Mouse (Mus musculus) forelimb bud, embryonic 11.5 days (tissue): ENCODE measurements at regions not wholly inside any gene's neighbourhood (a gene's known extent, or its start where the extent isn't known, plus 50 kb on each side); places are given as distances from the start of the nearest gene placed in this dataset.
A peak's percentile ranks its signal among the peaks of the same experiment; 100 is the strongest.

Source experiments
- DNase-seq: peaks from one replicate; pipeline ENCODE4 v3.0.0-alpha.2; 2012; ENCODE audit warnings: low read depth, low spot score

GRCm38 (mm10) chr1:76490719-76491118 lies 944.7 kb downstream of the Slc4a3 start:
- no peak for DNase-seq

DNA sequence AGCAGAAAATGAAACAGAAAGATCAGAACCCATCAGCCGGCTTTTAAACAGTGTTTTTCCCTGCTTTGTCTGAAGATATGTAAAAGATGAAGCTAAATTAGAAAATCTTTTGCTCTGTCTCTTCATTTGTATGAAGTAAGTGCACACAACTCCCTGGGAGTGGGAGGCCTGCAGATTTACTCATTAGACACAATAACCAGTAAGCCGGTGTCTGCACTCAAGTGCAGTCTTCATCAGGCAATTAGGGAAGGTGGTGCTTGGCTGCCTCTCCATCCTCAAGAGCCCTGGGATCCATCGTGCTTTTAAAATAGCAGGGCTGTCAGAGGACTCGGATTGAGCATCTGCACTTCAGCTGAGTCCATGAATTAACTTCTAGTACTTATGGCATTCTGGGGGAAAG lies 945.1 kb downstream of the Slc4a3 start:
- no peak for DNase-seq

- no peak for DNase-seq
Measured at GRCm38 (mm10) chr1:76505150-76505549, 959.1 kb downstream of the Slc4a3 start.

- no peak for DNase-seq
Measured at GRCm38 (mm10) chr1:76508821-76509220, 962.8 kb downstream of the Slc4a3 start.

DNA sequence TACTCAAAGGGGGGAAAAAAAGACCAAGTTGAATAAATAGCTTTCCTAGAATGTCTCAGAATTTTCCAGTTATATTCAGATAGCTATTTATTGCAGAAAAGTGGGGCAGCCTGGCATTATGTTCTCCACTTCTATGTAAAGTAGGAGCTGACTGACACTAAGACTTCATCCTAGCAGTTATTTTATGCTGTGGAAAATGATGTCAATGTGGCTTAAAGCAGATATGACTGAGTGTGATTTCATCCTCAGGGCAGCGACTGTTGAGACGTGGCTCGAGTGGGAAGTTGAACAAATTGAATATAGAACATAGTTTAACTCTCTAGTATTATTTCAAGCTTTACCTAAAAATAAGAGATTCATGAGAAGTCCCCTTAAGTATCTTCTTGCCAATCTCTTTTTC lies 963.4 kb downstream of the Slc4a3 start:
- no peak for DNase-seq

- no peak for DNase-seq
Measured at GRCm38 (mm10) chr1:76512156-76512555, 966.1 kb downstream of the Slc4a3 start.

GRCm38 (mm10) chr1:76513490-76513889 lies 967.4 kb downstream of the Slc4a3 start:
- DNase-seq = no peak

DNA sequence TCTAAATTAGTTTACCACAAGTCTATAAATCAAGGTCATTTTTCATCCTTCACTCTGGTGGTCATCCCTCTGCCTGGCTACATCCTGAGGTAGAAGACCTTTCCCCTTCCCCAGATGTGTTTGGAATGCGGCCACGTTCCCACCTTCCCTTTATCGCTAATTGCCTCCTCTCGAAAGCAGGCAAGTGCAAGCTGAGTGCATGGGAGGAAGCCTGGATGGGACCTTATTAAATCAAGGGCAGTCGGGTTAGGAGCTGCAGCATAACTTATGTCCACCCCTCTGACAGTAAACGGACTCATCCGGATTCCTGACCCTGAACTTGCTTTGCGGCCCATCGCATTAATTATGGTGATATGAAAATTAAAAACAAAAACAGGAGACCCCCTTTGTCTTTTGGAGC lies 983.5 kb downstream of the Slc4a3 start:
- DNase-seq = peak; percentile 39

- DNase-seq = no peak
Measured at GRCm38 (mm10) chr1:76530342-76530741, 984.3 kb downstream of the Slc4a3 start.

- peak; percentile 47 for DNase-seq
Measured at GRCm38 (mm10) chr1:76535522-76535956, 979.3 kb downstream of the Epha4 start.

GRCm38 (mm10) chr1:76540529-76540928 lies 974.4 kb downstream of the Epha4 start:
- no peak for DNase-seq

DNA sequence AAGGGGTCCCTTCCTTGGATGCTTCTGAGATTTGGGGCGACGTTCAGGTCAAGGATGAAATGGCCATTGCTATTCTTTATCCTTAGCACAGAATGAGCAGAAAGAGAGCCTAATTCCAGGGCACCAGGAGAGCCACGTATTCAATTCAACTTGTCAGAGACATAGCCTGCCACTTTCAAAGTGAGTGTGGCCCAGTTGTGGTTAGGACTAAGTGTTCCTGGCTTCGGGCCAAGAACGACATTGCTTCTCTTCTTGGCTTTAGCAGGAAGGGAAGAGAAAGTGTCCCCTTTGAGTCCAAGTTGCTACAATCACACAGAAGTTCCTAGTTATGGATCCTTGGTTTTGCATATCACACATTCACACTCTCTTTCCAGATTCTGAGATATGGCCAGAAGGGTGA lies 964.0 kb downstream of the Epha4 start:
- peak; percentile 18 for DNase-seq

GRCm38 (mm10) chr1:76559441-76559840 lies 955.4 kb downstream of the Epha4 start:
- DNase-seq = no peak

GRCm38 (mm10) chr1:76575487-76575886 lies 939.4 kb downstream of the Epha4 start:
- peak; percentile 30 for DNase-seq

DNA sequence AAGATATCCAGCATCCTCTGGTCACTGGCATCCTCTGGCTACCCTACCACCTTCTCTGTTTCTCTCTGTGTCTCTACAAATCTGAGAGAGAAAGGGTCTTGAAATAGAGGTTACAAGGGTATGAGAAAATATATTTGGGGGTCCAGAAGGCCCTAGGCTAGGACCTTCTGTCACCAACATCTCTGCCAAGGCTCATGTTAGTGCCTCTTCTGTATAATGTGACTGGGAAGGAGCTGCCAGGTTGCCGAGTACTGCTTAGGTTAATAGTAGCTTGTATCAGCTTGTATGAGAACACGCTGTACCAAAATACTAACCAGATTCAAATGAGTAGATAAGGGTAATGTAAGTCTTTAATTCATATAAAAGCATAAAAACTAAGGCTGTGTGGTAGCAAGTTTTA lies 929.0 kb downstream of the Epha4 start:
- DNase-seq = no peak

- DNase-seq = no peak
Measured at GRCm38 (mm10) chr1:76625831-76626230, 889.1 kb downstream of the Epha4 start.

DNA sequence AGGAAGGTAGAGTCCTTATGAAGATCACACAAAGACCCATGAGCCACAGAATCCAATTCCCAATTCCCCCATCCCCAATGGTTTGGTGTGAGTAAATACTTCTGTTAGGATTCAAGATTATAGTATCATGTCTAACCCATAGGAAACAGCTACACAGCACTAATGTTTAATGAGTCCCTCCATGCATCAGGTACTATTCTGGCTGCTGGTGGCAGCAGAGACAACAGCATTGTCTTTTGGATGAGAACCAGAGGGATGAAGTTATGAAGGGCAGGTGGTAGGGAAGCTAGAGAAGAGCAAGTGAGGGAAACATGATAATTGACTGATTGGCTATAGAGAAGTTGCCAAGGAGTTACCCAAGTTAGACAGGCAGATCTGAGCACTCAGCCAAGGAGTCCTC lies 885.0 kb downstream of the Epha4 start:
- no peak for DNase-seq

DNA sequence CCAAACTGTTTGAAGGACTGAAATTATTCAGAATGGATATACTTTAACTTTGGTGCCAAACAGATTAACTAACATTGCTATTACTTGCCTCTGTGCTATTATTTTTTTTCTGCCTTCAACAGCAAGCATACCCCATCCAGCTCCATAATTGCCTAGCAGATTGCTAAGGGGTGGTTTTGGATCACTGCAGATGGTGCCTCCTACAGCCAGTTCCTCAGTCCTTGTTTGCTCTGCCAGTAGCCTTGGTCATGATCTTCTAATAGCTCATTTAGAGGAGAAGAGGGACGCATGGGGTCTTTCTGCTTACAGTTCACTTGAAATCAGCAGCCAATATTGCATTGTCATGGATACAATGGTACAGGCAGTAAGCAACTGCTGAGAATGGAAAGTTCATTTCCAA lies 880.8 kb downstream of the Epha4 start:
- no peak for DNase-seq

GRCm38 (mm10) chr1:76637268-76638009 lies 877.4 kb downstream of the Epha4 start:
- DNase-seq = no peak

GRCm38 (mm10) chr1:76638010-76638400 lies 876.9 kb downstream of the Epha4 start:
- no peak for DNase-seq

GRCm38 (mm10) chr1:76641181-76641711 lies 873.6 kb downstream of the Epha4 start:
- no peak for DNase-seq

DNA sequence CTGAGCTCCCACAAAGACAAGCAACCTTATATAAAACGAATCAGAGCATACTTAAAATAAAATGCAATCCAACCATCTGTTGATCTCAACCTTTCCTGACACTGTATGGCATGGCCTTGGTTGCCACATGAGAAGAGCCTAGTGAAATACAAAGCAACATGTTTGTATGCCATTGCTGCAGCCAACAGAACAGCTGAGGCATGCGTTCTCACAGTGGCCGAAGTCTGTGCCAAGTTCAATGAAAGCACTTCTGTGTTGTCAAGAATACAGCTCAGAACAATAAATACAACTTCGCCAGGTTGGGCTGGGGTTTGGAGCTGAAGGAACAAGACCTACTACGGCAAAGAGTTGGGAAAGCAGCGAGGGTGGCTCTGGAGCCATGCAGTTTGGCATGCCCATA lies 872.2 kb downstream of the Epha4 start:
- no peak for DNase-seq

DNA sequence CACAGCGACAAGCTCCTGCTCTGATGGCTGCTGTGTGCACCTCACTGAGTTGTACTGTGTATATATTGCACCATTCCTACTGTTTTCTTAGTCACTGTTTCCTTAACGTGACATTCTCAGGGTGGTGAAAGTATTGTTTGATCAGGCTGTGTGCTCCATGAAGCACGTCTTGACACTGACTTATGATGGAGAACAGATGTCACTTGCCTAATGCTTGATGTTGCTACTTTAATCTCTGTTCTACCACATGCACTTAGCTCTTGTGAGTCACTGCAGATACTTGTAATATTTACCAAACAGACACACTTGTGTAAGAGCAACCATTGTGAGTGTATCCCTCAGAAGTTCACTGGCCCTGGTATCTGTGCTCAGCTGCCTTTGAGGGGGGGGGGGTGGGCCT lies 870.0 kb downstream of the Epha4 start:
- no peak for DNase-seq

DNA sequence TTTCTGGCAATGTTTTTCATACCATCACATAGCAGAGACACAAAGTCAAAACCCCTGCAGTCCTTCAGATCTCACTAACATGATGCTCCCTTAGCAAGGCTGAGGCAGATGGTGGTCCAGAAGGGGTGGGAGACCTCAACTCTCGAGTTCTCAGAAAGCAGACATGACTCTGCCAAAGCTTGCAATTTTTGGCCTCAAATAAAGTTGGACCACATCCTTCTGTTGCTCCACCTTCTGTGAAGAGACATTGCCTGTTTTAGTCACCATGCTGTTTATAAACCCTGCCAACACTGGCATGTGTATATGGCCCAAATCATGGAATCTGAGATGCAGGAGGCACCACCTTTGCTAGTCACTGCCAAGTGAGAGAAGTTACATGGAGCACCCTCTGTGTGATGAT lies 860.1 kb downstream of the Epha4 start:
- no peak for DNase-seq
